ENCODE assay signal across 8 mouse cellular contexts in genomic region chr10:86704589-86705191, GRCm38 (mm10). TPM values are rescaled to one million over a fixed set of nuclear protein-coding genes. Genes with fewer than 3 reads are reported as not detected.
A peak's percentile ranks its signal among the peaks of the same experiment; 100 is the strongest.
DNase-seq lines count a peak whose midpoint lies in the region; ATAC-seq lines count a peak whose summit lies in the region.

No protein-coding gene starts in this region.

- peak; percentile 44 for DNase-seq in layer of hippocampus, adult 11-12 months (ENCODE audit: low spot score)
- no peak for DNase-seq in layer of hippocampus, postnatal 36 days
- DNase-seq in adrenal gland, adult (ENCODE audit: inconsistent age in 2 of 2, low spot score in 1 of 2), result peak; percentile 64 to 85
- DNase-seq in heart, postnatal 36 days, result peak; percentile 41 to 52
- DNase-seq in splenic B cell, adult 2 months (ENCODE audit: low read depth, low spot score), result peak; percentile 56

- no peaks in the 10 kb centered on the region for H3K27me3 ChIP-seq in limb, embryonic 15.5 days
- no peaks in the 10 kb centered on the region for H3K27me3 ChIP-seq in midbrain, embryonic 12.5 days
- H3K27me3 ChIP-seq in splenic B cell, adult 2 months (ENCODE audit: control insufficient read depth, insufficient read depth, low read length, poor library complexity, severe bottlenecking), result no peaks in the 10 kb centered on the region

- H3K9ac ChIP-seq in limb, embryonic 15.5 days, result peak overlapping the region; percentile 93
- peak overlapping the region; percentile 94 for H3K9ac ChIP-seq in midbrain, embryonic 12.5 days (replicated peaks)

- intact Hi-C loops in heart, postnatal 36 days (cut with DNase I), result loop anchor here (2.0 to 10.0 kb wide), 3 partner anchors 26 to 750 kb away; partner anchors contain the start of genes Fbxo7 and Rtcb

- peak overlapping the region; percentile 86 for H3K27ac ChIP-seq in limb, embryonic 15.5 days
- peak overlapping the region; percentile 82 for H3K27ac ChIP-seq in midbrain, embryonic 12.5 days (replicated peaks)

- H3K4me3 ChIP-seq in limb, embryonic 15.5 days, result peak overlapping the region; percentile 92
- H3K4me3 ChIP-seq in midbrain, embryonic 12.5 days, result peak overlapping the region; percentile 73

- H3K4me1 ChIP-seq in limb, embryonic 15.5 days, result peaks cover 41% of the 10 kb centered on the region
- H3K4me1 ChIP-seq in midbrain, embryonic 12.5 days, result peaks cover 45% of the 10 kb centered on the region

- H3K9me3 ChIP-seq in limb, embryonic 15.5 days, result no peaks in the 10 kb centered on the region
- no peaks in the 10 kb centered on the region for H3K9me3 ChIP-seq in midbrain, embryonic 12.5 days

- peaks cover 31% of the 10 kb centered on the region for H3K36me3 ChIP-seq in limb, embryonic 15.5 days
- peaks cover 40% of the 10 kb centered on the region for H3K36me3 ChIP-seq in midbrain, embryonic 12.5 days
- peaks cover 11% of the 10 kb centered on the region; the same call in 1 of the 2 replicates for H3K36me3 ChIP-seq in splenic B cell, adult 2 months (ENCODE audit: control insufficient read depth, insufficient read depth, low read length, poor library complexity, severe bottlenecking)

- peak overlapping the region; percentile 72 for H3K4me2 ChIP-seq in limb, embryonic 15.5 days
- H3K4me2 ChIP-seq in midbrain, embryonic 12.5 days (replicated peaks), result peak overlapping the region; percentile 67

- ATAC-seq in erythroblast, adult 5-6 weeks (replicated peaks; ENCODE audit: low FRiP score, poor library complexity, severe bottlenecking), result peak; percentile 13; the same call in 1 of the 2 replicates
- ATAC-seq in limb, embryonic 15.5 days (ENCODE audit: insufficient number of reproducible peaks, low FRiP score, low TSS enrichment, low read depth), result no peak
- ATAC-seq in midbrain, embryonic 12.5 days (ENCODE audit: low FRiP score, low read depth), result no peak; the same call in 1 of the 2 replicates

- WGBS in limb, embryonic 15.5 days, result under 1% methylated on average over 33 of the region's 33 CpGs
- WGBS in midbrain, embryonic 12.5 days, result under 1% methylated on average over 33 of the region's 33 CpGs

RNA-seq across cellular contexts. Expression of gene Hsp90b1, which starts 0.6 kb away (rescaled TPM):
- total RNA-seq in layer of hippocampus, postnatal 36 days (2021), result 100 to 1,000 TPM; 391 to 418 TPM
- total RNA-seq in erythroblast, adult 5-6 weeks (2015; ENCODE audit: low replicate concordance), result 136 and 158 TPM in 2 replicates
- 198 and 211 TPM in 2 replicates for total RNA-seq in erythroblast, adult 5-6 weeks (2017; ENCODE audit: low replicate concordance)
- 100 to 1,000 TPM; 360 to 389 TPM for total RNA-seq in heart, postnatal 36 days (2021)
- 622 and 662 TPM in 2 replicates for polyA plus RNA-seq in limb, embryonic 15.5 days (2015; fragmentation: Nextera tagmentation; extraction: Ambion mirVana)
- 452 and 458 TPM in 2 replicates for polyA plus RNA-seq in midbrain, embryonic 12.5 days (2016; fragmentation: Nextera tagmentation; extraction: Ambion mirVana)

RNA-seq across cellular contexts. Expression of gene Ttc41, which starts 0.9 kb away (rescaled TPM):
- total RNA-seq in layer of hippocampus, postnatal 36 days (2021), result 1 to 10 TPM; 1.2 to 2.4 TPM
- not detected in 2 replicates for total RNA-seq in erythroblast, adult 5-6 weeks (2015; ENCODE audit: low replicate concordance)
- total RNA-seq in erythroblast, adult 5-6 weeks (2017; ENCODE audit: low replicate concordance), result 0.26 and 0.42 TPM in 2 replicates
- total RNA-seq in heart, postnatal 36 days (2021), result 1 to 10 TPM; 1.4 to 2.2 TPM
- polyA plus RNA-seq in limb, embryonic 15.5 days (2015; fragmentation: Nextera tagmentation; extraction: Ambion mirVana), result 0.69 and 0.98 TPM in 2 replicates
- polyA plus RNA-seq in midbrain, embryonic 12.5 days (2016; fragmentation: Nextera tagmentation; extraction: Ambion mirVana), result 3.0 and 3.5 TPM in 2 replicates

RNA-seq across cellular contexts. Expression of gene Gm49358, which starts 59.1 kb away (rescaled TPM):
- total RNA-seq in layer of hippocampus, postnatal 36 days (2021), result 10 to 100 TPM; 45.5 to 45.7 TPM
- total RNA-seq in erythroblast, adult 5-6 weeks (2015; ENCODE audit: low replicate concordance), result not detected in 2 replicates
- 1.2 TPM in 1 of 2 replicates, not detected in the other for total RNA-seq in erythroblast, adult 5-6 weeks (2017; ENCODE audit: low replicate concordance)
- total RNA-seq in heart, postnatal 36 days (2021), result 10 to 100 TPM; 10.3 to 14.5 TPM
- not detected in 2 replicates for polyA plus RNA-seq in limb, embryonic 15.5 days (2015; fragmentation: Nextera tagmentation; extraction: Ambion mirVana)
- not detected in 2 replicates for polyA plus RNA-seq in midbrain, embryonic 12.5 days (2016; fragmentation: Nextera tagmentation; extraction: Ambion mirVana)

Comparison
In these comparisons a context has a peak if more than half of its experiments do, and no peak if none do; other contexts are left out.
1. DNase-seq: peak in layer of hippocampus, adult 11-12 months (single experiment), adrenal gland, adult (2 of 2), heart, postnatal 36 days (2 of 2) and splenic B cell, adult 2 months (single experiment); none in layer of hippocampus, postnatal 36 days (0 of 2).
2. RNA of gene Gm49358, which starts 59.1 kb away (total RNA-seq): 45.5 to 45.7 TPM in layer of hippocampus, postnatal 36 days and 10.3 to 14.5 TPM in heart, postnatal 36 days; 1.2 TPM in erythroblast, adult 5-6 weeks; every median in the first group is over 4 times any median in the second.